Comparison of ENCODE assay signal across 8 mouse cellular contexts in the genomic region with DNA sequence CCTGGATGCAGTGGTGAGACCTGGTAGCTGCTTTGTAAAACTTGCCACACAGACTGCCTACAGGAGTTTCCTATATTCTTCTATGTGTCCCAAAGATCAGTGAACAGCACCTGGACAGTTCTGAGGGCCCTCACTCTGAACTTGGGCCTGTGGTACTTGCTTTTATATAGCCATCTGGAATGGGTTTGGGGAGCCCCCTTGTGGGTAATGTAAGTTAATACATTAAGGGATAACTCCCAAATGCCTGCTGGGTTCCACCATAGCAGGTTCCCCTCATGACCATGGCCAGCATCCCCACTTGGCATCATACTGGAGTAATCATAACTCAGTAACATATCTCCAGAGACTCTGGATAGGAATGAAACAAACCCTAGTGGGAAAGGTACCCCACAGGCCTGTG. TPM values are rescaled to one million over a fixed set of nuclear protein-coding genes. Genes with fewer than 3 reads are reported as not detected.
DNase-seq lines count a peak whose midpoint lies in the region; ATAC-seq and TF ChIP-seq lines count a peak whose summit lies in the region.
"Had no signal": no experiment of that assay in that cellular context is flagged by ENCODE, and none has a peak within 500 bp of the region (broad histone marks: within the 10 kb centered on the region; RNA-seq: fewer than 3 reads in every experiment).

No protein-coding gene starts in this region.

- peak; percentile 37 for DNase-seq in kidney, postnatal 14 days
- DNase-seq in MEL (ENCODE audit: low read depth, low spot score), result peak; percentile 68
- DNase-seq in embryo, embryonic 11 days, result peak; percentile 63
- DNase-seq in natural killer cell, adult 2 months (ENCODE audit: low spot score in 2 of 2), result peak; percentile 17 to 55
- no peak for DNase-seq in left cerebral cortex, adult 11 months (ENCODE audit: low spot score)

- no peak for TF ChIP-seq POLR2A in MEL (IDR thresholded peaks at IDR 0.05; ENCODE audit: control insufficient read depth in 1 of 2, insufficient read depth in 1 of 2, low read depth in 1 of 2, low read length in 2 of 2, poor library complexity in 1 of 2)

- no peak overlapping the region for H3K4me2 ChIP-seq in kidney, embryonic 15.5 days
- no peak overlapping the region for H3K4me2 ChIP-seq in heart, embryonic 12.5 days

- H3K9ac ChIP-seq in kidney, embryonic 15.5 days, result no peak overlapping the region
- H3K9ac ChIP-seq in MEL (ENCODE audit: control insufficient read depth, low read depth, low read length, poor library complexity, severe bottlenecking), result no peak overlapping the region
- H3K9ac ChIP-seq in heart, embryonic 12.5 days, result no peak overlapping the region

- H3K27ac ChIP-seq in kidney, embryonic 15.5 days, result no peak overlapping the region
- H3K27ac ChIP-seq in MEL (ENCODE audit: control insufficient read depth, low read depth, low read length), result no peak overlapping the region
- no peak overlapping the region for H3K27ac ChIP-seq in heart, embryonic 12.5 days (ENCODE audit: poor library complexity, severe bottlenecking)

- H3K9me3 ChIP-seq in kidney, embryonic 15.5 days (replicated peaks), result no peaks in the 10 kb centered on the region
- no peaks in the 10 kb centered on the region for H3K9me3 ChIP-seq in MEL (replicated peaks; ENCODE audit: insufficient read depth, low read length)
- H3K9me3 ChIP-seq in heart, embryonic 12.5 days (replicated peaks), result no peaks in the 10 kb centered on the region

- no peak for TF ChIP-seq EP300 in MEL (IDR thresholded peaks at IDR 0.05; ENCODE audit: low read depth in 1 of 2, low read length in 2 of 2)

- H3K36me3 ChIP-seq in kidney, embryonic 15.5 days, result peaks cover 96% of the 10 kb centered on the region
- H3K36me3 ChIP-seq in MEL (ENCODE audit: control insufficient read depth in 1 of 2, insufficient read depth in 2 of 2, low read length in 2 of 2), result peaks cover 12 to 51% of the 10 kb centered on the region in 2 experiments
- H3K36me3 ChIP-seq in heart, embryonic 12.5 days, result peaks cover 91% of the 10 kb centered on the region

- no peaks in the 10 kb centered on the region for H3K27me3 ChIP-seq in kidney, embryonic 15.5 days
- H3K27me3 ChIP-seq in MEL (ENCODE audit: control insufficient read depth in 1 of 2, insufficient read depth in 2 of 2, low read length in 2 of 2), result no peaks in the 10 kb centered on the region
- no peaks in the 10 kb centered on the region for H3K27me3 ChIP-seq in heart, embryonic 12.5 days (replicated peaks)

- H3K4me3 ChIP-seq in kidney, embryonic 15.5 days (replicated peaks), result no peak overlapping the region
- no peak overlapping the region for H3K4me3 ChIP-seq in MEL (ENCODE audit: control insufficient read depth in 1 of 2, insufficient read depth in 1 of 2, low read depth in 2 of 2, low read length in 2 of 2)
- no peak overlapping the region for H3K4me3 ChIP-seq in heart, embryonic 12.5 days
- H3K4me3 ChIP-seq: erythroblast, embryonic 14.5 days had no signal

- peak; percentile 44 for TF ChIP-seq RAD21 in MEL (IDR thresholded peaks at IDR 0.05; ENCODE audit: low read depth, low read length)

- no peak for ATAC-seq in kidney, embryonic 15.5 days (replicated peaks; ENCODE audit: low FRiP score)
- ATAC-seq in heart, embryonic 12.5 days (ENCODE audit: insufficient number of reproducible peaks, low FRiP score), result no peak

- TF ChIP-seq CTCF in MEL (IDR thresholded peaks at IDR 0.05 in 2 of 3, conservative IDR thresholded peaks at IDR 0.05 in 1 of 3; ENCODE audit: control insufficient read depth in 1 of 3, insufficient read depth in 1 of 3, low read depth in 2 of 3, low read length in 3 of 3, poor library complexity in 1 of 3, severe bottlenecking in 1 of 3), result peak; percentile 22 to 72 (median 69); a peak in 4 of 6 replicates

- H3K4me1 ChIP-seq in kidney, embryonic 15.5 days, result no peaks in the 10 kb centered on the region
- H3K4me1 ChIP-seq in MEL (ENCODE audit: control insufficient read depth in 1 of 2, insufficient read depth in 2 of 2, low read length in 2 of 2), result peaks cover 2 to 11% of the 10 kb centered on the region in 2 experiments; a peak in 3 of 4 replicates
- H3K4me1 ChIP-seq in heart, embryonic 12.5 days (replicated peaks), result peaks cover 3% of the 10 kb centered on the region; the same call in 1 of the 2 replicates

- peaks cover 5% of the 10 kb centered on the region; the same call in 1 of the 2 replicates for H3K79me2 ChIP-seq in MEL (ENCODE audit: control insufficient read depth, insufficient read depth, low read length, poor library complexity)

TF ChIP-seq in MEL, 35 proteins besides CTCF, POLR2A, EP300 and RAD21:
- TF ChIP-seq SMC3 (IDR thresholded peaks at IDR 0.05; ENCODE audit: low read depth, low read length) (peak; percentile 47), ZC3H11A (IDR thresholded peaks at IDR 0.05; ENCODE audit: low read depth, low read length) (no peak), RCOR1 (IDR thresholded peaks at IDR 0.05; ENCODE audit: low read depth, low read length) (no peak), ZKSCAN1 (IDR thresholded peaks at IDR 0.05; ENCODE audit: low read depth, low read length) (no peak), MAX (IDR thresholded peaks at IDR 0.05; ENCODE audit: low read length) (no peak), CHD1 (IDR thresholded peaks at IDR 0.05; ENCODE audit: low read depth, low read length) (no peak), E2F4 (IDR thresholded peaks at IDR 0.05; ENCODE audit: borderline replicate concordance, low read depth, low read length) (no peak), USF1 (IDR thresholded peaks at IDR 0.05; ENCODE audit: low read depth, low read length) (no peak)

RNA-seq across cellular contexts. Expression of a gene that starts 10.0 kb away (rescaled TPM):
- 37.4 and 37.5 TPM in 2 replicates for polyA plus RNA-seq in kidney, embryonic 15.5 days (2015; fragmentation: Nextera tagmentation; extraction: Ambion mirVana)
- total RNA-seq in MEL (2012; rRNA removed), result 33.3 and 40.2 TPM in 2 replicates
- 10 to 100 TPM in 1 of 2 experiments, not detected in 1; 51.3 TPM for polyA plus RNA-seq in MEL (2012; ENCODE audit: insufficient read depth in 1 of 2, insufficient read length in 2 of 2, low read depth in 1 of 2, low replicate concordance in 2 of 2, missing spikeins in 1 of 2)
- polyA plus RNA-seq in heart, embryonic 12.5 days (2016; fragmentation: Nextera tagmentation; extraction: Ambion mirVana), result 34.3 and 34.9 TPM in 2 replicates

RNA-seq across cellular contexts. Expression of a gene that starts 10.3 kb away (rescaled TPM):
- polyA plus RNA-seq in kidney, embryonic 15.5 days (2015; fragmentation: Nextera tagmentation; extraction: Ambion mirVana), result 192 and 195 TPM in 2 replicates
- 149 and 151 TPM in 2 replicates for total RNA-seq in MEL (2012; rRNA removed)
- polyA plus RNA-seq in MEL (2012; ENCODE audit: insufficient read depth in 1 of 2, insufficient read length in 2 of 2, low read depth in 1 of 2, low replicate concordance in 2 of 2, missing spikeins in 1 of 2), result 100 to 1,000 TPM; 165 to 609 TPM
- 152 and 163 TPM in 2 replicates for polyA plus RNA-seq in heart, embryonic 12.5 days (2016; fragmentation: Nextera tagmentation; extraction: Ambion mirVana)

RNA-seq across cellular contexts. Expression of a gene that starts 15.8 kb away (rescaled TPM):
- polyA plus RNA-seq in kidney, embryonic 15.5 days (2015; fragmentation: Nextera tagmentation; extraction: Ambion mirVana), result 238 and 247 TPM in 2 replicates
- 250 and 255 TPM in 2 replicates for total RNA-seq in MEL (2012; rRNA removed)
- polyA plus RNA-seq in MEL (2012; ENCODE audit: insufficient read depth in 1 of 2, insufficient read length in 2 of 2, low read depth in 1 of 2, low replicate concordance in 2 of 2, missing spikeins in 1 of 2), result 100 to 1,000 TPM; 233 to 731 TPM
- 135 and 140 TPM in 2 replicates for polyA plus RNA-seq in heart, embryonic 12.5 days (2016; fragmentation: Nextera tagmentation; extraction: Ambion mirVana)

RNA-seq across cellular contexts. Expression of a gene that starts 38.5 kb away (rescaled TPM):
- 0.36 and 0.79 TPM in 2 replicates for polyA plus RNA-seq in kidney, embryonic 15.5 days (2015; fragmentation: Nextera tagmentation; extraction: Ambion mirVana)
- 0.13 and 0.19 TPM in 2 replicates for total RNA-seq in MEL (2012; rRNA removed)
- under 1 TPM in 1 of 2 experiments, not detected in 1; 0.36 TPM for polyA plus RNA-seq in MEL (2012; ENCODE audit: insufficient read depth in 1 of 2, insufficient read length in 2 of 2, low read depth in 1 of 2, low replicate concordance in 2 of 2, missing spikeins in 1 of 2)
- polyA plus RNA-seq in heart, embryonic 12.5 days (2016; fragmentation: Nextera tagmentation; extraction: Ambion mirVana), result 0.73 and 1.0 TPM in 2 replicates
- polyA plus RNA-seq: erythroblast, embryonic 14.5 days had no signal

RNA-seq across cellular contexts. Expression of a gene that starts 38.8 kb away (rescaled TPM):
- 54.5 and 60.4 TPM in 2 replicates for polyA plus RNA-seq in kidney, embryonic 15.5 days (2015; fragmentation: Nextera tagmentation; extraction: Ambion mirVana)
- 39.3 and 43.6 TPM in 2 replicates for total RNA-seq in MEL (2012; rRNA removed)
- 10 to 100 TPM in 1 of 2 experiments, not detected in 1; 62.8 TPM for polyA plus RNA-seq in MEL (2012; ENCODE audit: insufficient read depth in 1 of 2, insufficient read length in 2 of 2, low read depth in 1 of 2, low replicate concordance in 2 of 2, missing spikeins in 1 of 2)
- polyA plus RNA-seq in heart, embryonic 12.5 days (2016; fragmentation: Nextera tagmentation; extraction: Ambion mirVana), result 52.9 and 53.5 TPM in 2 replicates
